Mouse (Mus musculus): ENCODE results near the gene Adam1b. TPM values are rescaled to one million over a fixed set of nuclear protein-coding genes. Genes with fewer than 3 reads are reported as not detected.

The Adam1b gene
- polyA plus RNA-seq, 1 experiment from 2014 or later = 0.05 TPM

DNA sequence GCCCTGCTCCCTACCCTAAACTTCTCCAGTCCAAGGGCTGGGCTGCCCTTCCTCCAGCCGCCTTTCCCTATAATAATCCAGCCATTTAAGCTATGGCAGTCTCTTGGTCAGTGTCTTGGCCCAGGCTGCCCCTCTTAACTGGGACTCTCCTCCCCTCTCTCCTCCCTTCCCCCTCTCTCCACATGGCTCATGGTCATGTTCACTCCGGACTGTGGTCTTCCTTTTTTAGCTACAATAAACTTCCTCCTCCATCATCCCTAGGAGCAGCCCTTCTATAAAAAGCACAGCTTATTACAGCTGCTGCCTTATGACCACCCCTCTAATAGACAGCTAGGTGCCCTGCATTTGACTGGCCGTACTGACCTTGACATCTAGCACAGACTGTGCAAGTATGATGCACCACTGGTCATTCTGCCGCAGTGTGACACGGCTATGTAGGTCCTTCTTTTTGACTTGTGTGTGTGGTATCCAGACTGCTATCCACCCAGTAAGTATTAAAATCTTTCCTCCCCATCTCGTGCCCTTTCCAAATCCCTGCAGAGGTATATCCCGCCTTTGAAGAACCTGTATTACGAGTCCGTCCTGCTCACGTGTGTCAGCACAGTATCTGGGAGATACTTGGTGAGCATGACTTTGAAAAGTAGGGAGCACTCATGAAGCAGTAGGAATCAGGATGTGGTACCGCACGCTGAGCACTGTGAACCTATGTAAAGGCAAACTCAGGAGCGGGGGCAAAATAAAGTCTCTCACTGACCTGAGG is 49.3 kb downstream of the Adam1b start:
- no peak overlapping the region for H3K4me3 ChIP-seq (replicated peaks)
- H3K27me3 ChIP-seq (replicated peaks) = no peaks in the 10 kb centered on the region
- no peak overlapping the region for H3K9ac ChIP-seq
- peak overlapping the region; percentile 96 for H3K27ac ChIP-seq
- H3K4me2 ChIP-seq = peak overlapping the region; percentile 81; the same call in 1 of the 2 replicates
- no peak for ATAC-seq (ENCODE audit: insufficient read depth, low FRiP score, low read depth)
- H3K36me3 ChIP-seq = 0 out of 2 replicates have a peak, but pooled peaks cover 5% of the 10 kb centered on the region
- H3K4me1 ChIP-seq = peaks cover 26% of the 10 kb centered on the region
- WGBS = 73% methylated on average over 13 of the region's 13 CpGs
- no peaks in the 10 kb centered on the region for H3K9me3 ChIP-seq

GRCm38 (mm10) chr5:121452906-121453305 is 50.3 kb downstream of the Adam1b start:
- Histone ChIP-seq H3K4me1 (peaks cover 26% of the 10 kb centered on the region), H3K4me2 (peak overlapping the region; percentile 81), H3K36me3 (peaks cover 11% of the 10 kb centered on the region; the same call in 1 of the 2 replicates), H3K4me3 (replicated peaks) (peak overlapping the region; percentile 97), H3K27me3 (replicated peaks) (no peaks in the 10 kb centered on the region), H3K9ac (peak overlapping the region; percentile 96), H3K9me3 (no peaks in the 10 kb centered on the region), H3K27ac (peak overlapping the region; percentile 96)
- ATAC-seq (ENCODE audit: insufficient read depth, low FRiP score, low read depth) = no peak
- 5% methylated on average over 9 of the region's 9 CpGs for WGBS

DNA sequence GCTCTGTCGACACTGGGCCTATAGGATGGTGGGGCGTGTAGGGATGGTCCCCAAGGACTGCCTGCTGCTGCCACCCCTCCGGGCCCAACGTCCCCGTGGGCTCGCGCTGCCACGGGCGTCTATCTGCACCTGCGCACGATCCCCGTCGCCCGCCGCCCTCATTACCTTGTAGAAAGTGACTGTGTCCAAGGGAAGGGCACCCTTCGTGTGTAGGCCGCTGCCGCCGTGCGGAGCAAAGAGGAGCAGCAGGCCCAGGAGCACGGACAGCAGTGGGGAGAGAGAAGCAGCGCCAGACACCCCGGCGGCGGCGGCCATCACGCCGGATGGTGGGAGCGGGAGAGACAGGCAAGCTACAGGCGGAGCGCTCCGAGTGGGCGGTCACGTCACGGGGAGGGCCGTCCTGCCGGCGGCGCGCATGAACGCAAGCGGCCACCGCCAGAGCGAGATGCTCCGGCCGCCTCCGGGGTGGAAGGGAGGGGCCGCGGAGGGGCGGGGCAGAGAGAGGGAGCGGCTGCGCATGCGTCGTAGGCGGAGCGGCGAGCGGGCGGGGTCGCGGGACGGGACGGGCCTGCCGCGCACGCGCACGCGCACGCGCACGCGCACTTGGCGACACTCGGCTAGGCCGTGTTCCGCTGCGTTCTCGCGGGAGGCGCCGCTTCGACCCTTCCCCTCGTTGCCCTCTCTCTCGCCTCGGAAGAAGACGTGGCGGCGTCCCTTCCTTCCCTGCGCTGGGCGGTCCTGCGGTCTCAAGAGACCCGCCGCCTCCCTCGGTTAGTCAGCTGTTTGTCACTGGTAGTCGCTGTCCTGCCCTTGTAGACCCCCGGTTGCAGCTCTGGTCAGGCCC is 51.0 kb downstream of the Adam1b start, which contains the start of gene Erp29:
Gene Erp29, minus strand, starts transcription at position 481 of the 844 bp plus-strand sequence.
- H3K27ac ChIP-seq = peak within 1 kb of the TSS; percentile 96
- under 1% methylated on average over 87 of the region's 97 CpGs for WGBS
- ATAC-seq (ENCODE audit: insufficient read depth, low FRiP score, low read depth) = peak; percentile 94
- H3K4me2 ChIP-seq = peak within 1 kb of the TSS; percentile 90
- H3K4me1 ChIP-seq = peaks cover 26% of the 10 kb centered on the region
- peak within 1 kb of the TSS; percentile 96 for H3K9ac ChIP-seq
- H3K36me3 ChIP-seq = peaks cover 14% of the 10 kb centered on the region
- peak within 1 kb of the TSS; percentile 97 for H3K4me3 ChIP-seq (replicated peaks)
- H3K9me3 ChIP-seq = no peaks in the 10 kb centered on the region
- H3K27me3 ChIP-seq (replicated peaks) = no peaks in the 10 kb centered on the region

- peak within 1 kb of the TSS; percentile 96 for H3K27ac ChIP-seq
- H3K36me3 ChIP-seq = peaks cover 20% of the 10 kb centered on the region
- peak within 1 kb of the TSS; percentile 90 for H3K4me2 ChIP-seq
- no peak for ATAC-seq (ENCODE audit: insufficient read depth, low FRiP score, low read depth)
- H3K9ac ChIP-seq = peak within 1 kb of the TSS; percentile 96
- no peaks in the 10 kb centered on the region for H3K27me3 ChIP-seq (replicated peaks)
- H3K9me3 ChIP-seq = no peaks in the 10 kb centered on the region
- peaks cover 26% of the 10 kb centered on the region for H3K4me1 ChIP-seq
- peak within 1 kb of the TSS; percentile 97 for H3K4me3 ChIP-seq (replicated peaks)
- under 1% methylated on average over 17 of the region's 17 CpGs for WGBS
Measured at GRCm38 (mm10) chr5:121451644-121452025, 51.6 kb downstream of the Adam1b start, which contains the start of gene Tmem116. TSS of gene Tmem116 (plus strand) at chr5:121451893.

DNA sequence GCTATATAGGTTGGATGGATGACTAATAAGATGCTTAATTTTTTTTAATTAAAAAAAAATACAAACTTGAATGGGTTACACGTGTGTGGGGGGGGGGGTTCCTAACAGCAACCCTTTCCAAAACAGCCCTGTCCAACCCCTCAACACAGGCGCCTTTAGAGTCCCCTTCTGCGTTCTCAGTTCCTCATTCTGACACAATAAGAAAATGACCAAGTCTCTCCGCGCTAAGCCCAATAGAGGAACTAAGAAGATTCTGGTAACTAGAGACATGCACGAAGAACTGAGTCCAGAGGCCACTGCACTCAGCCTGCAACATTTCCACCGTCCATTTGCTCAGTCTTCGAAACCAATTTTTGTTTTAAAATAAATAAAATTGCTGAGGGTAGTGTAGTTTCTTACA is 52.0 kb downstream of the Adam1b start:
- Histone ChIP-seq H3K9me3 (no peaks in the 10 kb centered on the region), H3K4me2 (peak overlapping the region; percentile 90), H3K27ac (peak overlapping the region; percentile 96), H3K36me3 (peaks cover 24% of the 10 kb centered on the region), H3K9ac (peak overlapping the region; percentile 95; the same call in 1 of the 2 replicates), H3K4me3 (replicated peaks) (peak overlapping the region; percentile 97), H3K4me1 (peaks cover 26% of the 10 kb centered on the region), H3K27me3 (replicated peaks) (no peaks in the 10 kb centered on the region)
- ATAC-seq (ENCODE audit: insufficient read depth, low FRiP score, low read depth) = no peak
- WGBS = 16% methylated on average over 8 of the region's 8 CpGs

GRCm38 (mm10) chr5:121450476-121450875 is 52.8 kb downstream of the Adam1b start:
- peaks cover 26% of the 10 kb centered on the region for H3K4me1 ChIP-seq
- no peak overlapping the region for H3K9ac ChIP-seq
- no peak for ATAC-seq (ENCODE audit: insufficient read depth, low FRiP score, low read depth)
- H3K4me3 ChIP-seq (replicated peaks) = 0 out of 2 replicates have a peak overlapping the region, but pooled peaks have one; percentile 3
- H3K27ac ChIP-seq = no peak overlapping the region
- H3K36me3 ChIP-seq = peaks cover 30% of the 10 kb centered on the region
- no peaks in the 10 kb centered on the region for H3K9me3 ChIP-seq
- H3K27me3 ChIP-seq (replicated peaks) = no peaks in the 10 kb centered on the region
- peak overlapping the region; percentile 21; the same call in 1 of the 2 replicates for H3K4me2 ChIP-seq
- WGBS = 74% methylated on average over 9 of the region's 9 CpGs

Other genes with a start within 250 kb of the Adam1b start
- gene Trafd1, start 117.8 kb downstream of the Adam1b start, polyA plus RNA-seq (2015; fragmentation: Nextera tagmentation; extraction: Ambion mirVana) = 67.8 and 70.6 TPM in 2 replicates
- 40.2 and 41.8 TPM in 2 replicates for gene Naa25, start 105.5 kb downstream of the Adam1b start, polyA plus RNA-seq (2015; fragmentation: Nextera tagmentation; extraction: Ambion mirVana)
- gene Tmem116, start 51.5 kb downstream of the Adam1b start, polyA plus RNA-seq (2015; fragmentation: Nextera tagmentation; extraction: Ambion mirVana) = 3.1 and 5.0 TPM in 2 replicates
- 186 and 192 TPM in 2 replicates for gene Erp29, start 50.9 kb downstream of the Adam1b start, polyA plus RNA-seq (2015; fragmentation: Nextera tagmentation; extraction: Ambion mirVana)
- gene Adam1a, start 42.0 kb upstream of the Adam1b start, polyA plus RNA-seq (2015; fragmentation: Nextera tagmentation; extraction: Ambion mirVana) = 1.4 TPM in 2 replicates
- gene Gm42878, start 42.0 kb upstream of the Adam1b start, polyA plus RNA-seq (2015; fragmentation: Nextera tagmentation; extraction: Ambion mirVana) = not detected in 2 replicates
- 46.7 and 48.9 TPM in 2 replicates for gene Mapkapk5, start 42.5 kb upstream of the Adam1b start, polyA plus RNA-seq (2015; fragmentation: Nextera tagmentation; extraction: Ambion mirVana)
- 196 and 206 TPM in 2 replicates for gene Aldh2, start 90.4 kb upstream of the Adam1b start, polyA plus RNA-seq (2015; fragmentation: Nextera tagmentation; extraction: Ambion mirVana)
- gene Acad12, start 115.5 kb upstream of the Adam1b start, polyA plus RNA-seq (2015; fragmentation: Nextera tagmentation; extraction: Ambion mirVana) = 2.3 and 3.6 TPM in 2 replicates
- gene Acad10, start 157.1 kb upstream of the Adam1b start, polyA plus RNA-seq (2015; fragmentation: Nextera tagmentation; extraction: Ambion mirVana) = 3.1 and 3.3 TPM in 2 replicates
- 37.6 and 38.1 TPM in 2 replicates for gene Brap, start 157.1 kb upstream of the Adam1b start, polyA plus RNA-seq (2015; fragmentation: Nextera tagmentation; extraction: Ambion mirVana)
- gene Atxn2, start 207.9 kb upstream of the Adam1b start, polyA plus RNA-seq (2015; fragmentation: Nextera tagmentation; extraction: Ambion mirVana) = 63.4 and 70.5 TPM in 2 replicates

All from stomach, embryonic 15.5 days (tissue).